Mouse (Mus musculus): ENCODE data around the gene Phyhd1.

The Phyhd1 gene

GRCm38 (mm10) chr2:30265767-30266253, at the start of gene Phyhd1:
TSS of gene Phyhd1 (plus strand) at chr2:30266203.
- DNase-seq (ENCODE audit: low spot score in 2 of 2) = no peak

GRCm38 (mm10) chr2:30216293-30216692, 49.7 kb upstream of the Phyhd1 start:
- DNase-seq (ENCODE audit: low spot score in 2 of 2) = no peak

- no peak for DNase-seq (ENCODE audit: low spot score in 2 of 2)
Measured at GRCm38 (mm10) chr2:30235593-30235992, 30.4 kb upstream of the Phyhd1 start.

GRCm38 (mm10) chr2:30236426-30237198, 29.4 kb upstream of the Phyhd1 start:
- DNase-seq (ENCODE audit: low spot score in 2 of 2) = no peak

- peak; percentile 99 to 100 for DNase-seq (ENCODE audit: low spot score in 2 of 2)
Measured at GRCm38 (mm10) chr2:30237199-30237880, 28.7 kb upstream of the Phyhd1 start, which contains the start of gene Lrrc8a. TSS of gene Lrrc8a (plus strand) at chr2:30237715.

- DNase-seq (ENCODE audit: low spot score in 2 of 2) = peak; percentile 70 to 75
Measured at GRCm38 (mm10) chr2:30237881-30238280, 28.1 kb upstream of the Phyhd1 start.

- no peak for DNase-seq (ENCODE audit: low spot score in 2 of 2)
Measured at GRCm38 (mm10) chr2:30238906-30239465, 27.0 kb upstream of the Phyhd1 start.

GRCm38 (mm10) chr2:30239777-30240176, 26.2 kb upstream of the Phyhd1 start:
- no peak for DNase-seq (ENCODE audit: low spot score in 2 of 2)

- no peak for DNase-seq (ENCODE audit: low spot score in 2 of 2)
Measured at GRCm38 (mm10) chr2:30240267-30240666, 25.7 kb upstream of the Phyhd1 start, which contains the start of gene Gm28035. TSS of gene Gm28035 (plus strand) at chr2:30240567.

- DNase-seq (ENCODE audit: low spot score in 2 of 2) = no peak
Measured at GRCm38 (mm10) chr2:30242509-30242908, 23.5 kb upstream of the Phyhd1 start.

GRCm38 (mm10) chr2:30243391-30243790, 22.6 kb upstream of the Phyhd1 start:
- DNase-seq (ENCODE audit: low spot score in 2 of 2) = no peak

- DNase-seq (ENCODE audit: low spot score in 2 of 2) = no peak
Measured at GRCm38 (mm10) chr2:30244595-30245178, 21.3 kb upstream of the Phyhd1 start.

- no peak for DNase-seq (ENCODE audit: low spot score in 2 of 2)
Measured at GRCm38 (mm10) chr2:30247036-30247435, 19.0 kb upstream of the Phyhd1 start.

- DNase-seq (ENCODE audit: low spot score in 2 of 2) = no peak
Measured at GRCm38 (mm10) chr2:30247681-30248080, 18.3 kb upstream of the Phyhd1 start.

GRCm38 (mm10) chr2:30249182-30249581, 16.8 kb upstream of the Phyhd1 start:
- no peak for DNase-seq (ENCODE audit: low spot score in 2 of 2)

GRCm38 (mm10) chr2:30250166-30251128, 15.6 kb upstream of the Phyhd1 start:
- no peak for DNase-seq (ENCODE audit: low spot score in 2 of 2)

- DNase-seq (ENCODE audit: low spot score in 2 of 2) = peak; percentile 79 to 80
Measured at GRCm38 (mm10) chr2:30251417-30252104, 14.4 kb upstream of the Phyhd1 start.

- DNase-seq (ENCODE audit: low spot score in 2 of 2) = no peak
Measured at GRCm38 (mm10) chr2:30252521-30252920, 13.5 kb upstream of the Phyhd1 start.

- no peak for DNase-seq (ENCODE audit: low spot score in 2 of 2)
Measured at GRCm38 (mm10) chr2:30253809-30254208, 12.2 kb upstream of the Phyhd1 start.

Measured in thymus, postnatal 10 days (tissue).